Comparison of ENCODE assay signal across 18 mouse cellular contexts in genomic region chr4:121021911-121022310, GRCm38 (mm10). TPM values are rescaled to one million over a fixed set of nuclear protein-coding genes. Genes with fewer than 3 reads are reported as not detected.
A peak's percentile ranks its signal among the peaks of the same experiment; 100 is the strongest.
DNase-seq lines count a peak whose midpoint lies in the region; ATAC-seq and TF ChIP-seq lines count a peak whose summit lies in the region.
"Had no signal": no experiment of that assay in that cellular context is flagged by ENCODE, and none has a peak within 500 bp of the region (broad histone marks: within the 10 kb centered on the region; RNA-seq: fewer than 3 reads in every experiment).

No protein-coding gene starts in this region.

- no peaks in the 10 kb centered on the region for H3K27me3 ChIP-seq in kidney, embryonic 15.5 days
- H3K27me3 ChIP-seq in embryonic facial prominence, embryonic 12.5 days: no peaks in the 10 kb centered on the region
- H3K27me3 ChIP-seq in hindbrain, embryonic 14.5 days (ENCODE audit: control insufficient read depth, insufficient read depth, low read length): no peaks in the 10 kb centered on the region
- H3K27me3 ChIP-seq: embryonic facial prominence, embryonic 13.5 days; hindbrain, embryonic 12.5 days had no signal

- H3K9ac ChIP-seq in kidney, embryonic 15.5 days: no peak overlapping the region
- no peak overlapping the region for H3K9ac ChIP-seq in embryonic facial prominence, embryonic 12.5 days
- H3K9ac ChIP-seq in hindbrain, embryonic 14.5 days: no peak overlapping the region
- H3K9ac ChIP-seq: embryonic facial prominence, embryonic 13.5 days; hindbrain, embryonic 12.5 days had no signal

- H3K4me2 ChIP-seq in kidney, embryonic 15.5 days: no peak overlapping the region
- no peak overlapping the region for H3K4me2 ChIP-seq in embryonic facial prominence, embryonic 12.5 days (replicated peaks)
- no peak overlapping the region for H3K4me2 ChIP-seq in hindbrain, embryonic 14.5 days (replicated peaks)
- H3K4me2 ChIP-seq: embryonic facial prominence, embryonic 13.5 days; hindbrain, embryonic 12.5 days had no signal

- no peak for ATAC-seq in kidney, embryonic 15.5 days (replicated peaks; ENCODE audit: low FRiP score)
- no peak for ATAC-seq in embryonic facial prominence, embryonic 12.5 days (ENCODE audit: insufficient number of reproducible peaks, insufficient read depth, low FRiP score, low TSS enrichment)
- no peak for ATAC-seq in hindbrain, embryonic 14.5 days (ENCODE audit: low FRiP score)
- ATAC-seq: activated CD4-positive, CD25-positive, alpha-beta regulatory T cell, adult 4 months had no signal

- DNase-seq in adrenal gland, adult 8-10 months: peak; percentile 29
- DNase-seq in adrenal gland, postnatal 4 days (ENCODE audit: low spot score in 2 of 2): no peak
- peak; percentile 41 for DNase-seq in kidney, adult 18-20 months
- DNase-seq in ES-CJ7 (ENCODE audit: low read depth, low spot score): peak; percentile 82
- DNase-seq in gastrocnemius, adult 2 months: no peak
- DNase-seq in hindbrain, embryonic 14.5 days (ENCODE audit: low spot score): no peak
- DNase-seq: cerebellum, postnatal 25 days; layer of hippocampus, postnatal 36 days; right cerebral cortex, postnatal 14 days had no signal

- H3K27ac ChIP-seq in kidney, embryonic 15.5 days: no peak overlapping the region
- H3K27ac ChIP-seq in embryonic facial prominence, embryonic 12.5 days: 0 out of 2 replicates have a peak overlapping the region, but pooled peaks have one; percentile 41
- H3K27ac ChIP-seq in gastrocnemius, adult 2 months: no peak overlapping the region
- no peak overlapping the region for H3K27ac ChIP-seq in hindbrain, embryonic 14.5 days
- H3K27ac ChIP-seq: embryonic facial prominence, embryonic 13.5 days; hindbrain, embryonic 12.5 days; limb, embryonic 10.5 days had no signal

- H3K36me3 ChIP-seq in kidney, embryonic 15.5 days: no peaks in the 10 kb centered on the region
- H3K36me3 ChIP-seq in embryonic facial prominence, embryonic 12.5 days: no peaks in the 10 kb centered on the region
- no peaks in the 10 kb centered on the region for H3K36me3 ChIP-seq in hindbrain, embryonic 14.5 days (replicated peaks; ENCODE audit: control insufficient read depth, insufficient read depth)
- H3K36me3 ChIP-seq: embryonic facial prominence, embryonic 13.5 days; hindbrain, embryonic 12.5 days; limb, embryonic 10.5 days had no signal

- intact Hi-C loops in gastrocnemius, adult 2 months (cut with DNase I): no loop called here

- H3K4me3 ChIP-seq in kidney, embryonic 15.5 days (replicated peaks): no peak overlapping the region
- no peak overlapping the region for H3K4me3 ChIP-seq in embryonic facial prominence, embryonic 12.5 days
- no peak overlapping the region for H3K4me3 ChIP-seq in gastrocnemius, adult 2 months
- H3K4me3 ChIP-seq in hindbrain, embryonic 14.5 days (replicated peaks; ENCODE audit: low read length): no peak overlapping the region
- H3K4me3 ChIP-seq: embryonic facial prominence, embryonic 13.5 days; hindbrain, embryonic 12.5 days; limb, embryonic 10.5 days had no signal

- TF ChIP-seq CTCF in gastrocnemius, adult 2 months (IDR thresholded peaks at IDR 0.05): no peak

- peaks cover 4% of the 10 kb centered on the region; the same call in 1 of the 2 replicates for H3K4me1 ChIP-seq in kidney, embryonic 15.5 days
- 0 out of 2 replicates have a peak, but pooled peaks cover 3% of the 10 kb centered on the region for H3K4me1 ChIP-seq in embryonic facial prominence, embryonic 12.5 days
- H3K4me1 ChIP-seq in hindbrain, embryonic 14.5 days (replicated peaks; ENCODE audit: control insufficient read depth, insufficient read depth, low read length): no peaks in the 10 kb centered on the region; the same call in 1 of the 2 replicates
- H3K4me1 ChIP-seq: hindbrain, embryonic 12.5 days had no signal

- H3K9me3 ChIP-seq in kidney, embryonic 15.5 days (replicated peaks): no peaks in the 10 kb centered on the region
- H3K9me3 ChIP-seq in embryonic facial prominence, embryonic 12.5 days: no peaks in the 10 kb centered on the region
- H3K9me3 ChIP-seq in hindbrain, embryonic 14.5 days (ENCODE audit: control insufficient read depth, low read length): no peaks in the 10 kb centered on the region
- H3K9me3 ChIP-seq: embryonic facial prominence, embryonic 13.5 days; hindbrain, embryonic 12.5 days; limb, embryonic 10.5 days had no signal

RNA-seq across cellular contexts. Expression of gene Smap2, which starts 4.9 kb away (rescaled TPM):
- 10 to 100 TPM; 36.5 to 42.7 (median 40.3) TPM for total RNA-seq in adrenal gland, adult 8-10 months (2022)
- total RNA-seq in adrenal gland, postnatal 4 days (2021): 10 to 100 TPM; 39.4 to 41.5 TPM
- polyA plus RNA-seq in kidney, embryonic 15.5 days (2015; fragmentation: Nextera tagmentation; extraction: Ambion mirVana): 14.4 and 15.4 TPM in 2 replicates
- 19.3 and 22.6 TPM in 2 replicates for polyA plus RNA-seq in embryonic facial prominence, embryonic 12.5 days (2016; fragmentation: Nextera tagmentation; extraction: Ambion mirVana)
- total RNA-seq in gastrocnemius, adult 2 months (2021): 10 to 100 TPM; 10.8 to 18.2 TPM
- polyA plus RNA-seq in hindbrain, embryonic 14.5 days (2014; fragmentation: Nextera tagmentation; extraction: Ambion mirVana): 57.3 and 61.4 TPM in 2 replicates

RNA-seq across cellular contexts. Expression of gene Col9a2, which starts 17.3 kb away (rescaled TPM):
- under 1 TPM; 0.40 to 0.78 (median 0.57) TPM for total RNA-seq in adrenal gland, adult 8-10 months (2022)
- total RNA-seq in adrenal gland, postnatal 4 days (2021): 1 to 10 TPM; 3.7 to 4.8 TPM
- 3.9 and 6.0 TPM in 2 replicates for polyA plus RNA-seq in kidney, embryonic 15.5 days (2015; fragmentation: Nextera tagmentation; extraction: Ambion mirVana)
- 61.6 and 62.4 TPM in 2 replicates for polyA plus RNA-seq in embryonic facial prominence, embryonic 12.5 days (2016; fragmentation: Nextera tagmentation; extraction: Ambion mirVana)
- under 1 TPM in 1 of 2 experiments, not detected in 1; 0.20 TPM for total RNA-seq in gastrocnemius, adult 2 months (2021)
- 17.0 and 17.1 TPM in 2 replicates for polyA plus RNA-seq in hindbrain, embryonic 14.5 days (2014; fragmentation: Nextera tagmentation; extraction: Ambion mirVana)
- total RNA-seq: granulocyte monocyte progenitor cell, adult 5-6 weeks; megakaryocyte progenitor cell, adult 5-6 weeks; neutrophil, adult 5-6 weeks had no signal
- polyA plus RNA-seq: activated CD4-positive, CD25-positive, alpha-beta regulatory T cell, adult 4 months had no signal

Comparison
In these comparisons a context has a peak if more than half of its experiments do, and no peak if none do; other contexts are left out.
1. DNase-seq: peak in adrenal gland, adult 8-10 months (single experiment), kidney, adult 18-20 months (single experiment) and ES-CJ7 (single experiment); none in adrenal gland, postnatal 4 days (0 of 2), gastrocnemius, adult 2 months (single experiment) and hindbrain, embryonic 14.5 days (single experiment).